Mouse (Mus musculus) retina, adult 2 months (tissue): ENCODE results near the gene Tubb2a.

Experiments
- DNase-seq: peaks from one replicate; pipeline ENCODE4 v3.0.0-alpha.2; 2012; ENCODE audit warnings: low read depth, low spot score

Gene Tubb2a

GRCm38 (mm10) chr13:34077492-34078271, at the start of gene Tubb2a:
Gene Tubb2a (minus strand): TSS chr13:34078007.
- DNase-seq: peak; percentile 52

DNA sequence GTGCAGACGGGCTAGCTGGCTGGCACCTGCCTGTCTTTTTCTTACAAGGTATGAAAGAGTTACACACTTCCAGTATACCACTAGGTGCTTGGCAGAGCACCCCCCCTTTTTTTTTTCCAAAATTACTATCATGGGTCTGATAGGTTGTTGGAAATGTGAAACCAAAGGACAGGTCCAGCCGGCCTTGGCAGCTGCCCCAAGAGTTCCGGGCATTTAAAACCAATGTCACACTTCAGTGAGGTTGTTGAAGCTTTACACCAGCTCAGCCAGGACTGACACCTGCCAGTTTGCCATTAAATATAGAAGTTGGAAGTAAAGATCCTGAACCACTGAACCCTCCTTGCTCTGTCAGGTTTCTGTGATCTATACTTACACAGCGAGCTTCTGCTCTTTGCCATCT, 47.9 kb upstream of the Tubb2a start:
- DNase-seq: no peak

DNA sequence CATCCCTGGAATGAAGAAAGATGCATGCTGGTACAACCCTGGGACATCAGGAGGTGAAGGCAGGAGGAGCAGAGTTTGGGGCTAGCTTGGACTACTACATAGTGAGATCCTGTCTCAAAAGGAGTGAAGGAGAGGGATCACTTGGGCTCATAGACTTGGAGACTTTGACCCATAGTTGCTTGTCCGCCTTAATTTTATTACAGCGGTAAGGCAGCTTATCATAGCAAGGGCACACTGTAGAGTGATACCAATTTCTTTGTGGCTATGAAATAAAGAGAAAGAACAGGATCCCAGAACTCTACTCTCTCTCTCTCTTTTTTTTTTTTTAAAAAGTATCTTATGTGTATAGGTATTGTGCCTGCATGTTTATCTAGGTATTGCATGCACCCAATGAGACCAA, 42.7 kb upstream of the Tubb2a start:
- no peak for DNase-seq

GRCm38 (mm10) chr13:34119406-34119805, 41.6 kb upstream of the Tubb2a start:
- DNase-seq: no peak

- DNase-seq: no peak
Observed at GRCm38 (mm10) chr13:34118816-34119215, 41.0 kb upstream of the Tubb2a start.

DNA sequence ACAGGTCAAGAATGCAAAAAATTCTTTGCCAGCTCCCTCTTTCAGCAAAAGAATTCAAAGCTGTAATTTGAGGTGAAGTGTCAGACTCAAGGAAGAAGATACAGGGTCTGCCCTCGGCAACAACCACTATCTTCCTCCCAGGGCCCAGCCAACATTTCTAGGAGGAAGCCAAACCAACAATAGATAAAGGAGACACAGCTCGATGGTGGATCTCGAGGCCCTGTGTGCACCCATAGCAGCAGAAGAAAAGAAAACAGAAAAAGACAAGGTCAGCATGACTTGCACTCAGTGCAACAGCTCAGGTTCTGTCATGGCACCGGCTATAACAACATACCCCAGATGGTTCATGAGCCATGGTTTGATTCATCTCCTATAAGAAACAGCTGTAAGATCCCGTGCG, 38.7 kb upstream of the Tubb2a start:
- DNase-seq: no peak

DNA sequence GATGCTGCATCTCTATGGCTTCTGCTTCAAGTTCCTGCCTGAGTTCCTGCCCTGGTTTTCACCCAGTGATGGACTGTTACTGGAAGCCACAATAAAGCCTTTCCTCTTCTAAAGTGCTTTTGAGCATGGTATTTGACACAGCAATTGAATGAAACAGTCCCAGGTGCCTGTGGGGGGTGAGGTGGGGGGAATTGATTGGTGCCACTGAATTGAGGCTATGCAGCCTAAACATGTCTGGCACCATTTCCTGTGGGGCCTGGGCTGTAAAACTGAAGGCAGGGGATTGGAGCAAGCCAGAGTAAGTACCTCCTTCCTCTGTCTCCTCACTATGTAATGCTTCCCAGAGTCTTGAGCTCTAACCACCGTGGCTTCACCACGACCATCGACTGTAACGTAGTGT, 36.8 kb upstream of the Tubb2a start:
- DNase-seq: no peak

GRCm38 (mm10) chr13:34113086-34113485, 35.3 kb upstream of the Tubb2a start:
- no peak for DNase-seq

DNA sequence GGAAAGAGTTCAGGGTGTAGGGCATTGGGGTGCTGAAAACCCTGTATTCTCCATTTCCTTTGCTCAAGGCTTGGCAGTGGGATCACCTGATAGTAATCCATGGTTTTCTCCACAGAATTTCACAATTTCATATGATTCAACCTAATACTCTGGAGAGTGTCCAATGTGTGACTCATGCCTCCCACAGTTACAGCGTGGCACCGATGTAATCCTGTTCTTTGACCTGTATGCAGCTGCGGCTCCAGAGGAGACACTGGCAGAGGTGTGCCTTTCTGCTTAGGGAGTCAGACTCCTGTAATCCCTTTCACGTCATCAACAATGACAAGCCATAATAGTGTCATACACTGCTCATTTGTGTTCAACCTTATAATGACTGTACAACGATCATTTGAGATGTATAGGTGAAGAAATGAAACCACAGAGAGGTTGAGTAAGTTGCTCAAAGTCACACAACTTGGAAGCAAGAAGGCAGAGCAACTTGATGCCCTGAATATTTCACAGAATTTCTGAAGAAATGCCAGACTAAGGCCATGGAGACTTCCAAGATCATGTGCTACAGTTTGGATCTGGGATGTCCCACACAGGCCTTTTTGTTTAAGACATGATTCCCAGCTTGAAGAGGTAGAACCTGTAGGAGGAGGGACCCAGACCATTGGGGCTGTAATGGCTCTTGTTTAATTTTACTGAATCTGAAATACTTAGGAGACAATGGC, 34.7 kb upstream of the Tubb2a start:
- DNase-seq: no peak

DNA sequence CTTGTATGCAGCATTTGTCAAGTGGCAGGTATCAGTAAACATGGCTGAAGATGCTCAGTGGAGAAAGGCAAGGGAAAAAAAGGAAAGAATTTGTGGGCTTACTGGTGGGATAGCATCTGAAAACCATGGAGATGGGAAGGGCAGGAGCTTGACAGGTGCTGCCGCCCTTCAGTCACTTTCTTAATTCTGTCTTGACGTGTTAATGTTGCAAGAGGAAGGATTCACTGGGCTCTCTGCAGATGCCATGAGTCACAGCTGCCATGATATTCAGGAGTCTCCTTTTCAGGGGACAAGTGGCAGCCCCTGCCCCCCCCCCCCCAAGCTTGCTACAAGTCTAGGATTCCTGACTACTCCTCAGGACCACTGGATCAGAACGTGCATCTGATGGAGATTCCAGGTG, 34.1 kb upstream of the Tubb2a start:
- DNase-seq: no peak

DNA sequence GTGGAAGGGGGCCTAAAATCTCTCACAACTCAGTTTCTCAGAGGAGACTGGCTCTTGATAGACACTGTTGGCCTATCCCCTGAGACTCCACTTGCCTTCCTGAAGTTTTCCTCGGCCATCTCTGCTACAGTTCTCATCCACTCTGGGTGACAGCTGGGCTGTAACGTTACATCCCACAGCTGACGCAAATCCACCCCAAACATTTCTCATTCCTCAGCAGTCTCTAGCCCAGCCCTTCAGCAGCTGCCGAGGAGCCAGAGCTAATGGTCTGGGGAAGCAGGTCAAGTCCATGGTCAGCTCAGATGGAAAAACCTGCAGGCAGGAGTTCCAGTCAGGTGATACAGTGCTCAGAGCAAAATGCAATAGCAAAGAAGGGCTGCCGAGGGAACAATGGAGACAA, 33.2 kb upstream of the Tubb2a start:
- DNase-seq: no peak

GRCm38 (mm10) chr13:34109677-34110058, 31.9 kb upstream of the Tubb2a start:
- DNase-seq: no peak

DNA sequence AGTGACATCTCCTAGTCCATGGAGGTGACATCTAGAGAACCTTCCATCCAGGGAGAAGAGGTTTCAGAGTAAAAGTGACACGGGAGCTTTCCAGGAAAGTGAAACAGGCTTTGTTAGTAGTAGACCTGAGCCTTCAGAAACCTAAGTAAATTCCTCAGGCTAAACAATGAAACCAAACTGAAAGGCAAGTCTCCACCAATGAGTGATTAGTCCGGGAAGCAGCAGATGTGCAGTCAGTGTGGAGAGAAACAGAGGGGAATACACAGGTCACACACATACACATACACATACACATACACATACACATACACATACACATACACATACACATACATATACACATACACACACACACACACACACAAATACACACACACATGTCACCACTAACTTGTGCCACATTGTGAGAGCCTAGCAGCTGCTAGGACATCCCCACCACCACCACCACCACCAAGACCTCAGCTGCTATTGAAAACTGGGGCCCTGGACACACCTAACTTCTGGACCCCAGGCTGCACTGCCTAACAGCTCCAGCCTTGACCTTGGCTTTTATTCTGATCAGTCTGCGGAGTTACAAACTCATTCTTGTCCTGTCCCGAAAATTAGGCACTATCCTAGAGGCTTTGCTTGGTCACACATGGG, 31.3 kb upstream of the Tubb2a start:
- no peak for DNase-seq

DNA sequence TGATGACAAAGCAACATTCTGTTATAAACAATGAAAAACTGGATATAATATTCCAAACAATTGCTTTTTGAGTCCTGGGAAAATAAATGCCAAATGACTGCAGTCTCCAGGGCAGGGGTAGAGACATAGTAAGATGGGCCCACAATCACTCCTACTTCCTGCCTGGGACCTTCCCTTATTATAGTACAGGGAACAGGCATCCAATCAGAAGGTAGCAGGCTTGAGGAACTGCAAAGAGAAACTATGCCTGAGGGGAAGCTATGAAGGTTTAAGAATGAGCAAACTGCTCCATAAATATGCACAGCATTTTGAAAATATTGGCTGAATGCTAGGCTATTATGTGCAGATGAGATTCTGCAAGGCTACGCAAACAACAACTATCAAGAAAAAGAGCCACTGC, 29.2 kb upstream of the Tubb2a start:
- DNase-seq: no peak

DNA sequence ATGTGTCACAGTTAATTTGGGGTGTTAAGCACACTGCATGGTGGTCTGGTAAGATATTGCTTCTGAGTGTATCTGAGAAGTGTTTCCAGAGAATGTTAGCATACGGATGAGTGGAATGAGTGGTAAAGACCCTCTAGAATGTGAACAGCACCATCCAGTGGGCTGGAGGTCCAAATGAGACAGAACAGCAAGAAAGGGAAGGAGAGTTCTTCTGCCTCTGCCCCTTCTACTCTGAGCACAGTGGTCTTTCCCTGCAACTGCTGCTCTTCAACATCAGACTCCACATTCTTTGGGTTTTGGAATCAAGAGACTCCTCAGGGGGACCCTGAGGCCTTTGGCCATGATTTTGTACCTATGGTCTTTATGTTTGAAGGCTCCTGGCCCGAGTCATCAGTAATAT, 28.4 kb upstream of the Tubb2a start:
- no peak for DNase-seq

GRCm38 (mm10) chr13:34105364-34105763, 27.6 kb upstream of the Tubb2a start:
- DNase-seq: no peak

GRCm38 (mm10) chr13:34101908-34102307, 24.1 kb upstream of the Tubb2a start:
- no peak for DNase-seq

DNA sequence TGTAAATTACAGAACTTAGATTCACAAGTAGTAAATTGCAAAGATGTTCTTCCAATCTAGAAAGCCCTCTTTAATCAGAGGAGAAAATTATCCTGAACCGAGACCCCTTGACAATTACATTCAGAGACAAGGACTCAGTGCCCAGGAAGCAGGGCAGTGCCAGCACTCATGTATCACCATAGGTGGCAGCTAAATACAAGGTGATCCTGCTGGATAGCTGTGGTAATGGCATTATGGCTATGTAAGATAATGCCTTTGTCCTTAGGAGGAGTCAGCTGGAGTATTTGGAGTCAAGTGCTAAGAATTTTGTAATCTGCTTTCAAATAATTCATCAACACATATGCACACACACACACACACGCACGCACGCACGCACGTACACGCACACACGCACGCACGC, 23.4 kb upstream of the Tubb2a start:
- DNase-seq: no peak

GRCm38 (mm10) chr13:34100733-34101132, 22.9 kb upstream of the Tubb2a start:
- no peak for DNase-seq

GRCm38 (mm10) chr13:34097086-34097485, 19.3 kb upstream of the Tubb2a start:
- DNase-seq: no peak

DNA sequence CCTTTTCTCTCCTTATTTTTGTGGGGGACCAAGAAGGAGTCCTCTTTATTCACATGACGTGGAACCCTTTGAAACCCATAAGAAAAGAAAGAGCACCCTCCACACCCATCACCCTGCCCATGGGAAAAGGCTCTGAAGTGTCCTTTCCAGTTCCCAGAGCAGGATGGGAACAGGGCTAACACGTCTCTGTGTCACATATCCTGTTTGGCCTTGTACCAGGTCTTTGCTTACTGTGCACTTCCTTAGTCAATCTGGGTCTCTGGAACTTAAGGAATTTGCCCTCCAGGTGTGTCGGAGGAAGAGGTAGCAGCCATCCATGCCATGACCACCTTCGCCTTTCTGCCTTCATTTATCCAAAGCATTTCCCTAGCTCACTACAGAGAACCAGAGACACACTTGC, 18.6 kb upstream of the Tubb2a start:
- no peak for DNase-seq

DNA sequence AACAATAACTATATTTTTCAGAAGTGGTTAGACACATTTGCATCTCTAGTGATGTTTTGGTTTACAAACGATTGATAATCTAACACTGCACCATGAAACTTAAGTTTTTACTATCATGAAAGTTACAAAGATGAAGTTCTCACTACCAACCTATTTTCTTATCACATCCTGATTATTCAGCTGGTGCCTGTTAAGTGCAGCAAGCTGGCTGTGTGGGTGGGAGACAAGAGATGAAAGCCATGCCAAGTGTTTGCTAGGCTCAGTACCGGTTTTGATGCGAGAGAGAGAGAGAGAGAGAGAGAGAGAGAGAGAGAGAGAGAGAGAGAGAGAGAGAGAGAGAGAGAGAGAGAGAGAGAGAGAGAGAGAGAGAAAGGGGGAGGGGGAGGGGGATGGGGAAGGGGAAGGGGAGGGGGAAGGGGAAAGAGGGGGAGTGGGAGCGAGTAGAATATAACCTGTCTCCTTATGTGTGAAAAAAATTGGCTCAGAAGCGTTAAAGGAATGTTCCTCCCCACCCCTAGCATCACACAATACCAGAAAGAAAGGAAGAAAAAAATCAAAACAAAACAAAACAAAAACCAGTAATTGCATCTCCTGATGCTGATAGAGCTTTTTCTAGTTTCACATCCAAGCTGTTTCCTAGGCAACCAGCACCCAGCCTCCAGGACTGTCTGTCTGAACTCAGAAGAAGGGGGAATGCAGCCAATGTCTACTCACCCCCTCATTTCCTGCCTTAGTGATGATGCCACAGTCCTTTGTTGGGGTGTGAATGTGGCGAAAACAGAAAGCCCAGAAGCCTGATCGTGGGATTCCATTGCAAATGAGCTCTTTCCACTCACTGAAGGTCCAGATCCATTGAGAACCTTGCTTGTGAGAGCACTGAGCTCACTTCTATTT, 18.0 kb upstream of the Tubb2a start:
- no peak for DNase-seq
